Mouse (Mus musculus): ENCODE data around the gene P2rx4. TPM values are rescaled to one million over a fixed set of nuclear protein-coding genes. Genes with fewer than 3 reads are reported as not detected.
A peak's percentile ranks its signal among the peaks of the same experiment; 100 is the strongest.

P2rx4 gene
- polyA plus RNA-seq, 1 experiment from 2014 or later = 25.6 TPM

GRCm38 (mm10) chr5:122705174-122705573 is 2.2 kb upstream of the P2rx4 start:
- H3K27ac ChIP-seq = no peak overlapping the region
- no peak for ATAC-seq
- 61% methylated on average over 3 of the region's 3 CpGs for WGBS (ENCODE audit: insufficient replicate concordance)
- H3K9ac ChIP-seq = no peak overlapping the region
- H3K9me3 ChIP-seq (replicated peaks) = no peaks in the 10 kb centered on the region
- H3K27me3 ChIP-seq (replicated peaks) = no peaks in the 10 kb centered on the region
- H3K4me3 ChIP-seq = no peak overlapping the region
- peaks cover 68% of the 10 kb centered on the region for H3K4me1 ChIP-seq
- H3K36me3 ChIP-seq = no peaks in the 10 kb centered on the region
- no peak overlapping the region for H3K4me2 ChIP-seq

DNA sequence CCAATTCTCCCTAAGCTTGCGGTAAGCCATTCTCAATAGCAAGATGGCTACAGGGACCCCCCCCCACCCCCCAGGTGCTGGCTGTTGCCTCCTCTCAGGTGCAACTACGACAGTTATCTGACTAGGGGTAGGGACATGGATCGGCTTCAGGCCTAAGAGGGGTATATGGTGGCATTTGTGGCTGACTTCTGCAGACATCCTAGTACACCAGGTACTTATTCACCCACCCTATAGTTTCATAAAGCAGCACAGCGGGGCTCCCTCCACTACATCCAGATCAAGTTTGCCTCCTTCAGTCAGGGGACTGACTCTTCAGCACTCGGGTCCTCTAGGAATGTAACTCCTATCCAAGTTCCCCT is 448 bp upstream of the P2rx4 start:
- 33% methylated on average over 5 of the region's 5 CpGs for WGBS (ENCODE audit: insufficient replicate concordance)
- Histone ChIP-seq H3K4me3 (peak overlapping the region; percentile 70), H3K4me1 (peaks cover 51% of the 10 kb centered on the region), H3K9me3 (replicated peaks) (no peaks in the 10 kb centered on the region), H3K27ac (peak overlapping the region; percentile 82), H3K36me3 (peaks cover 4% of the 10 kb centered on the region; the same call in 1 of the 2 replicates), H3K4me2 (peak overlapping the region; percentile 95), H3K9ac (peak overlapping the region; percentile 76), H3K27me3 (replicated peaks) (no peaks in the 10 kb centered on the region)
- peak; percentile 31 for ATAC-seq

DNA sequence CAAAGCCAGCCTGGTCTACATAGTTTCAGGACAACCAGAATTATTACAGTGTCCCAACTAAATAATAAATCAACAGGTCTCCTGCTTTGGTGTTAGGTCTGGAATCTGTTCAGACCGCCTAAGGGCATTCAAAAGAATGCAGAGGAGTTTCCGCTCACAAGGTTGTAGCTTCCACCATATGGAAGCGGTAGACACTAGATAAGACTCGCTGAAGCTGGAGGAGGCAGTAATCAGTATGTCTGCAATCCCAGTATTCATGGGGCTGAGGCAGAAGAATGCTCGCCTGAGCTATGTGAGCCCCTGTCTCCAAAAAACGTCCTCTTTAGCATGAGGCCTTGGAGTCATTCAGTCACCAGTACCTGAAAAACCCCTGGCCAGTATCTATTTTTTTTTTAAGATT is 1.5 kb downstream of the P2rx4 start:
- WGBS (ENCODE audit: insufficient replicate concordance) = 25% methylated on average over 6 of the region's 6 CpGs
- peak; percentile 31; the same call in 1 of the 2 replicates for ATAC-seq
- H3K27ac ChIP-seq = peak overlapping the region; percentile 82; the same call in 1 of the 2 replicates
- peak overlapping the region; percentile 95 for H3K4me2 ChIP-seq
- no peaks in the 10 kb centered on the region for H3K27me3 ChIP-seq (replicated peaks)
- H3K4me3 ChIP-seq = 0 out of 2 replicates have a peak overlapping the region, but pooled peaks have one; percentile 70
- no peaks in the 10 kb centered on the region for H3K9me3 ChIP-seq (replicated peaks)
- peaks cover 43% of the 10 kb centered on the region for H3K4me1 ChIP-seq
- H3K36me3 ChIP-seq = peaks cover 8% of the 10 kb centered on the region; the same call in 1 of the 2 replicates
- no peak overlapping the region for H3K9ac ChIP-seq

DNA sequence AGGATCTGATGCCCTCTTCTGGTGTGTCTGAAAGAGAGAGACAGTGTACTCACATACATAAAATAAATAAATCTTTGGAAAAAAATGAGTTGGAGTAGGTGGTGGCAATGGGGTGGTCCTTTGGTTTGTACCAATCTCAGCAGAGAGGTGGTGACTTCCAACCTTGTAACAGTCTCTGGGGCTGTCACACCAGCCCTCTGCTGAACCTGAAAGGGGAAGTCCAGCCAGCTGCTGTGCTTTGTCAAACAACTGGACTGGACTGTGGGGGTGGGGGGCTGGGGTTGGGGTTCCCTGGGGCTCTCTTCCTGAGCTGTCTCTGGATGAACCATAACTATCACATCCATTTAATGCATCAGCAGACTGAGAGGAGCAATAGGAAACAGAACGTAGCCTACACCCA is 8.4 kb downstream of the P2rx4 start:
- 48% methylated on average over 1 of the region's 1 CpGs for WGBS (ENCODE audit: insufficient replicate concordance)
- Histone ChIP-seq H3K27ac (no peak overlapping the region), H3K9ac (no peak overlapping the region), H3K4me1 (no peaks in the 10 kb centered on the region), H3K27me3 (replicated peaks) (no peaks in the 10 kb centered on the region), H3K9me3 (replicated peaks) (no peaks in the 10 kb centered on the region), H3K36me3 (peaks cover 44% of the 10 kb centered on the region), H3K4me2 (no peak overlapping the region), H3K4me3 (no peak overlapping the region)
- no peak for ATAC-seq

GRCm38 (mm10) chr5:122716793-122717192 is 9.4 kb downstream of the P2rx4 start:
- H3K4me3 ChIP-seq = no peak overlapping the region
- H3K36me3 ChIP-seq = peaks cover 41% of the 10 kb centered on the region
- H3K27me3 ChIP-seq (replicated peaks) = no peaks in the 10 kb centered on the region
- no peaks in the 10 kb centered on the region for H3K4me1 ChIP-seq
- no peak for ATAC-seq
- H3K27ac ChIP-seq = no peak overlapping the region
- H3K4me2 ChIP-seq = no peak overlapping the region
- no peak overlapping the region for H3K9ac ChIP-seq
- 83% methylated on average over 2 of the region's 2 CpGs for WGBS (ENCODE audit: insufficient replicate concordance)
- H3K9me3 ChIP-seq (replicated peaks) = no peaks in the 10 kb centered on the region

GRCm38 (mm10) chr5:122718400-122718799 is 11.1 kb downstream of the P2rx4 start:
- no peak overlapping the region for H3K27ac ChIP-seq
- H3K36me3 ChIP-seq = peaks cover 39% of the 10 kb centered on the region
- no peaks in the 10 kb centered on the region for H3K27me3 ChIP-seq (replicated peaks)
- H3K4me2 ChIP-seq = no peak overlapping the region
- no peak for ATAC-seq
- H3K4me3 ChIP-seq = no peak overlapping the region
- 72% methylated on average over 7 of the region's 7 CpGs for WGBS (ENCODE audit: insufficient replicate concordance)
- H3K9ac ChIP-seq = no peak overlapping the region
- no peaks in the 10 kb centered on the region for H3K9me3 ChIP-seq (replicated peaks)
- no peaks in the 10 kb centered on the region for H3K4me1 ChIP-seq

GRCm38 (mm10) chr5:122719168-122719567 is 11.8 kb downstream of the P2rx4 start:
- no peak overlapping the region for H3K9ac ChIP-seq
- WGBS (ENCODE audit: insufficient replicate concordance) = 77% methylated on average over 8 of the region's 8 CpGs
- H3K4me1 ChIP-seq = no peaks in the 10 kb centered on the region
- no peaks in the 10 kb centered on the region for H3K27me3 ChIP-seq (replicated peaks)
- no peak overlapping the region for H3K4me3 ChIP-seq
- ATAC-seq = no peak
- H3K9me3 ChIP-seq (replicated peaks) = no peaks in the 10 kb centered on the region
- no peak overlapping the region for H3K27ac ChIP-seq
- H3K36me3 ChIP-seq = peaks cover 39% of the 10 kb centered on the region
- H3K4me2 ChIP-seq = no peak overlapping the region

- H3K9me3 ChIP-seq (replicated peaks) = no peaks in the 10 kb centered on the region
- H3K27me3 ChIP-seq (replicated peaks) = no peaks in the 10 kb centered on the region
- H3K27ac ChIP-seq = no peak overlapping the region
- H3K4me1 ChIP-seq = 0 out of 2 replicates have a peak, but pooled peaks cover 10% of the 10 kb centered on the region
- H3K9ac ChIP-seq = no peak overlapping the region
- 80% methylated on average over 13 of the region's 13 CpGs for WGBS (ENCODE audit: insufficient replicate concordance)
- H3K4me2 ChIP-seq = no peak overlapping the region
- H3K36me3 ChIP-seq = peaks cover 26% of the 10 kb centered on the region
- H3K4me3 ChIP-seq = no peak overlapping the region
- no peak for ATAC-seq
Measured at GRCm38 (mm10) chr5:122725453-122725852, 18.1 kb downstream of the P2rx4 start.

DNA sequence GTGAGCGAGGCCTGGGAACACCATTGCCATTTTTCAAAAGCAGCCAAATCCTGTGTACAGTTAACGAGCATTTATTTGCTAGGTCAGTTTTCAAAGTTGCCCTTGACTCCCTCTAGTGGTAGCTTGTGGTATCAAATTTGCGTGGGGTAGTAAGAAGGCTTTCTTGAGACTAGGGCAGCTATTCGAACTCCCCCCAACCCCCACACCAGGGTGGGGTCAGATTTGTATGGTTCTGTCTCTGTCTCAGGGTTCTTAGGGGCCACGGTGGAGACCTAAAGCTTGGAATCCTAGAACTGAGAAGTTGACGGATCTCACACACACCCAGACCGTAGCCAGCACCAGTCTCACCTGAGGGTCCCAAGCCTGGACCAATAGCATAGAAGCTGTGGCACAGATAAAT is 18.7 kb downstream of the P2rx4 start:
- H3K4me3 ChIP-seq = no peak overlapping the region
- no peak overlapping the region for H3K27ac ChIP-seq
- peaks cover 30% of the 10 kb centered on the region; the same call in 1 of the 2 replicates for H3K36me3 ChIP-seq
- no peak overlapping the region for H3K4me2 ChIP-seq
- H3K27me3 ChIP-seq (replicated peaks) = no peaks in the 10 kb centered on the region
- ATAC-seq = peak; percentile 34; the same call in 1 of the 2 replicates
- H3K9ac ChIP-seq = 0 out of 2 replicates have a peak overlapping the region, but pooled peaks have one; percentile 7
- no peaks in the 10 kb centered on the region for H3K9me3 ChIP-seq (replicated peaks)
- 17% methylated on average over 7 of the region's 7 CpGs for WGBS (ENCODE audit: insufficient replicate concordance)
- H3K4me1 ChIP-seq = peaks cover 15% of the 10 kb centered on the region

GRCm38 (mm10) chr5:122726595-122726994 is 19.3 kb downstream of the P2rx4 start:
- no peaks in the 10 kb centered on the region for H3K9me3 ChIP-seq (replicated peaks)
- peaks cover 30% of the 10 kb centered on the region; the same call in 1 of the 2 replicates for H3K36me3 ChIP-seq
- H3K27ac ChIP-seq = no peak overlapping the region
- 75% methylated on average over 5 of the region's 5 CpGs for whole genome bisulfite sequencing (ENCODE audit: insufficient replicate concordance)
- H3K4me3 ChIP-seq = no peak overlapping the region
- no peak for ATAC-seq
- H3K4me2 ChIP-seq = no peak overlapping the region
- peaks cover 19% of the 10 kb centered on the region for H3K4me1 ChIP-seq
- H3K9ac ChIP-seq = 0 out of 2 replicates have a peak overlapping the region, but pooled peaks have one; percentile 7
- no peaks in the 10 kb centered on the region for H3K27me3 ChIP-seq (replicated peaks)

DNA sequence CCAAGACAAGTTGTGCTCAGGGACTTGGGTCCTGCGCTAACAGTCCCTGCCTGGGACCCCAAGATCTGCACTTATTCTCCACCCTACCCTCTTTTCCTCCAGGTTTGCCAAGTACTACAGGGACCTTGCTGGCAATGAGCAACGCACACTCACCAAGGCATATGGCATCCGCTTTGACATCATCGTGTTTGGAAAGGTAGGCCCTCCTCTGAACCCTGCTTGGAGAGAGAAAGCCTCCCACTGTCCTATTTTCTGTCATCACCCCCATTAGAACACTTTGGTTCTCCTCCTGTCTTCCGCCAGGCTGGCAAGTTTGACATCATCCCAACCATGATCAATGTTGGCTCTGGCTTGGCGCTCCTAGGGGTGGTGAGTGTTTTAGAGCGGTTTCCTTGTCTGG is 19.8 kb downstream of the P2rx4 start:
- ATAC-seq = no peak
- WGBS (ENCODE audit: insufficient replicate concordance) = 89% methylated on average over 7 of the region's 7 CpGs

DNA sequence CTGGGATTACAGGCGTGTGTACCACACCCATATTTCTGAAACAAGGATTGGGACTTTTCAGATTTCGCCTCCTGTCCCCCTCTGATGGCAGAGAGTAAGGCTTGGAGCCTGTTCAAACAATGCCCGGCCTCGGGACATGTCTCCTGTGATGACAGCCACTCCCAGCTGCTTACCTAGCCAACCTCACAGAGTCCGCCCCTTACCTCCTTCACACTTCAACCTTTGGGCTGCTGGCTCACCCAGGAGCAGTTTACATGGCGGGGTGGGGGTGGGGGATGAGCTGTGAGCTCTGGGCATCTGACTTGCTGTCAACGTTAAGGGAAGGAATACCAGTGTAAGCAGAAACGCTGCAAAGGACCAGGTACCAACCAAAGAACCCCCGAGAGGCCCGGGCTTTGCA is 23.4 kb downstream of the P2rx4 start:
- Histone ChIP-seq H3K9me3 (replicated peaks) (no peaks in the 10 kb centered on the region), H3K27me3 (replicated peaks) (no peaks in the 10 kb centered on the region), H3K4me2 (no peak overlapping the region), H3K27ac (no peak overlapping the region), H3K4me1 (peaks cover 44% of the 10 kb centered on the region), H3K9ac (no peak overlapping the region), H3K36me3 (peaks cover 31% of the 10 kb centered on the region), H3K4me3 (no peak overlapping the region)
- 69% methylated on average over 10 of the region's 10 CpGs for WGBS (ENCODE audit: insufficient replicate concordance)
- ATAC-seq = no peak

More for the DNA sequence above, 19.8 kb downstream of the P2rx4 start:
- Histone ChIP-seq H3K9ac (no peak overlapping the region), H3K27ac (no peak overlapping the region), H3K4me3 (no peak overlapping the region), H3K9me3 (replicated peaks) (no peaks in the 10 kb centered on the region), H3K4me2 (no peak overlapping the region), H3K36me3 (peaks cover 30% of the 10 kb centered on the region; the same call in 1 of the 2 replicates), H3K27me3 (replicated peaks) (no peaks in the 10 kb centered on the region), H3K4me1 (peaks cover 24% of the 10 kb centered on the region)

DNA sequence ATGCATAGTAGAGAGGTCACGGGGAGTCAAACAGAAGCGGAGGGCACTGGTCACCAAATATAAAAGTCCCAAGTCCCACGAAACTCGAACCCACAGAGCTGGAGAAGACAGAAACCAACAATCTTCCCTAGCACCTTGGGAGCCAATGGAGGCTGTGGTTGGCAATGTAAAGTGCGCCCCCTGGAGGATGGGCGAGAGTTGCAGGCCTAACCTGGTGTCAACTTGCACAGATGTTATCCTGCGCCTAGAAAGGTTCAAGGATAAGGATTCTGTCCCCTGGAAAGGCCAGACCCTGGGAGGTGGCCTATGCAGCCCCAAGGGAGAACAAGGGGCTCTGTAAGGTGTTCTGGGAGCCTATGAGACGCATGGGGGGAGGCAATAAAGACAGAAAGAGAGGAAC is 24.0 kb downstream of the P2rx4 start:
- Histone ChIP-seq H3K4me3 (no peak overlapping the region), H3K36me3 (peaks cover 33% of the 10 kb centered on the region), H3K4me2 (peak overlapping the region; percentile 36), H3K9ac (no peak overlapping the region), H3K27me3 (replicated peaks) (no peaks in the 10 kb centered on the region), H3K27ac (peak overlapping the region; percentile 72), H3K4me1 (peaks cover 45% of the 10 kb centered on the region), H3K9me3 (replicated peaks) (no peaks in the 10 kb centered on the region)
- ATAC-seq = peak; percentile 24; the same call in 1 of the 2 replicates
- 44% methylated on average over 8 of the region's 8 CpGs for WGBS (ENCODE audit: insufficient replicate concordance)
